Mouse (Mus musculus) left cerebral cortex, postnatal 14 days (tissue): ENCODE measurements around the gene Selenom. TPM values are rescaled to one million over a fixed set of nuclear protein-coding genes. Genes with fewer than 3 reads are reported as not detected.

Experiments
- total RNA-seq, 2 experiments: library from RNA; stranded (reverse); gene quantifications; 2 replicates each; pipeline ENCODE4 v1.2.3; 2021

The Selenom gene
- total RNA-seq, 2 experiments from 2014 or later: 156 to 170 TPM

Other genes with a start within 250 kb of the Selenom start
- 10 to 100 TPM; 89.7 to 91.4 TPM for gene Drg1, start 248.3 kb upstream of the Selenom start, total RNA-seq
- gene Patz1, start 225.8 kb upstream of the Selenom start, total RNA-seq: 10 to 100 TPM; 39.6 to 43.0 TPM
- 10 to 100 TPM; 25.7 to 26.5 TPM for gene Pik3ip1, start 184.3 kb upstream of the Selenom start, total RNA-seq
- gene Limk2, start 105.5 kb upstream of the Selenom start, total RNA-seq: 100 to 1,000 TPM; 101 to 104 TPM
- 10 to 100 TPM; 21.7 to 22.4 TPM for gene Rnf185, start 62.3 kb upstream of the Selenom start, total RNA-seq
- 1 to 10 TPM; 3.6 to 7.2 TPM for gene Pla2g3, start 26.4 kb upstream of the Selenom start, total RNA-seq
- gene Inpp5j, start 9.9 kb upstream of the Selenom start, total RNA-seq: 10 to 100 TPM; 51.7 to 53.4 TPM
- 10 to 100 TPM; 10.8 to 13.1 TPM for gene Smtn, start 25.9 kb downstream of the Selenom start, total RNA-seq
- 10 to 100 TPM; 35.9 to 38.5 TPM for gene Morc2a, start 134.5 kb downstream of the Selenom start, total RNA-seq